Comparison of ENCODE assay signal across 19 mouse cellular contexts in the genomic region with DNA sequence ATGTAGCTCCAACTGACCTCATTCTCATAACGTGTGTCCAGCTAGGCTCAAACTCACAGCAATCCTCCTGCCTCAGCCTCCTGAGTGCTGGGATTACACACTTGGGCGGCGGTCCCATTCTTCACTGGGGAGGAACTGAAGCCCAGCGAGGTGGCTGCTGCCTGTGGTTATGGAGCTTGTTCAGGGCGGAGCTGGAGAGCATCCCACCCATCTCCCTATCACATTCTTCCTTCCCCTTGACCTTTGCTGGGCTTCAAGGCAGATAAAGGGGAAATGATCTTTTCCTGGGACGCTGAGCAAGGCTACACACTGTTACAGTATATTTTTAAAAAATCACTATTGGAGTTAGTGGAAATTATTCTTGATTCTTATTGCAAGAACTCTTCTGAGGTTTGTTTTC.
"Had no signal": no experiment of that assay in that cellular context is flagged by ENCODE, and none has a peak within 500 bp of the region (broad histone marks: within the 10 kb centered on the region; RNA-seq: fewer than 3 reads in every experiment).

No protein-coding gene starts in this region.

- H3K4me1 ChIP-seq: neural tube, embryonic 13.5 days; neural tube, embryonic 15.5 days had no signal

- H3K27ac ChIP-seq: midbrain, embryonic 12.5 days; neural tube, embryonic 13.5 days; neural tube, embryonic 15.5 days had no signal

- H3K4me3 ChIP-seq: midbrain, embryonic 10.5 days; midbrain, embryonic 12.5 days; myocyte; neural tube, embryonic 13.5 days; neural tube, embryonic 15.5 days had no signal

- H3K36me3 ChIP-seq: midbrain, embryonic 10.5 days; midbrain, embryonic 12.5 days; neural tube, embryonic 13.5 days; neural tube, embryonic 15.5 days had no signal

- DNase-seq: lung, adult 18-20 months; lung, embryonic 14.5 days; lung, postnatal 10 days; lung, postnatal 4 days; midbrain, embryonic 14.5 days; retina, postnatal 1 day; right cerebral cortex, adult 18-20 months; right cerebral cortex, postnatal 25 days; right cerebral cortex, postnatal 4 days; spleen, adult 18-20 months; thymus, adult 18-20 months; thymus, postnatal 14 days; thymus, postnatal 36 days had no signal

- ATAC-seq: midbrain, embryonic 16.5 days had no signal

- H3K27me3 ChIP-seq: midbrain, embryonic 12.5 days; neural tube, embryonic 13.5 days; neural tube, embryonic 15.5 days had no signal

- H3K9me3 ChIP-seq: midbrain, embryonic 10.5 days; midbrain, embryonic 12.5 days; neural tube, embryonic 13.5 days; neural tube, embryonic 15.5 days had no signal
